Mouse (Mus musculus): ENCODE results near the gene Cfl1. TPM values are rescaled to one million over a fixed set of nuclear protein-coding genes. Genes with fewer than 3 reads are reported as not detected.

Cfl1 gene
- polyA plus RNA-seq, 1 experiment from 2014 or later: 3,233 TPM

Other genes with a start within 250 kb of the Cfl1 start
- gene Pacs1, start 217.3 kb upstream of the Cfl1 start, polyA plus RNA-seq (2015; fragmentation: Nextera tagmentation; extraction: Ambion mirVana): 47.6 and 51.0 TPM in 2 replicates
- gene Sf3b2, start 195.0 kb upstream of the Cfl1 start, polyA plus RNA-seq (2015; fragmentation: Nextera tagmentation; extraction: Ambion mirVana): 300 and 331 TPM in 2 replicates
- gene Gal3st3, start 192.1 kb upstream of the Cfl1 start, polyA plus RNA-seq (2015; fragmentation: Nextera tagmentation; extraction: Ambion mirVana): 37.8 and 42.0 TPM in 2 replicates
- gene Catsper1, start 154.7 kb upstream of the Cfl1 start, polyA plus RNA-seq (2015; fragmentation: Nextera tagmentation; extraction: Ambion mirVana): not detected in 2 replicates
- gene Cst6, start 140.9 kb upstream of the Cfl1 start, polyA plus RNA-seq (2015; fragmentation: Nextera tagmentation; extraction: Ambion mirVana): 8.0 and 10.0 TPM in 2 replicates
- gene Eif1ad, start 123.7 kb upstream of the Cfl1 start, polyA plus RNA-seq (2015; fragmentation: Nextera tagmentation; extraction: Ambion mirVana): 42.6 and 42.8 TPM in 2 replicates
- gene Banf1, start 123.3 kb upstream of the Cfl1 start, polyA plus RNA-seq (2015; fragmentation: Nextera tagmentation; extraction: Ambion mirVana): 312 and 353 TPM in 2 replicates
- gene Sart1, start 101.8 kb upstream of the Cfl1 start, polyA plus RNA-seq (2015; fragmentation: Nextera tagmentation; extraction: Ambion mirVana): 66.5 and 72.8 TPM in 2 replicates
- 0.59 TPM in 1 of 2 replicates, not detected in the other for gene Tsga10ip, start 87.9 kb upstream of the Cfl1 start, polyA plus RNA-seq (2015; fragmentation: Nextera tagmentation; extraction: Ambion mirVana)
- gene Drap1, start 65.5 kb upstream of the Cfl1 start, polyA plus RNA-seq (2015; fragmentation: Nextera tagmentation; extraction: Ambion mirVana): 300 and 329 TPM in 2 replicates
- gene AI837181, start 65.3 kb upstream of the Cfl1 start, polyA plus RNA-seq (2015; fragmentation: Nextera tagmentation; extraction: Ambion mirVana): 84.7 and 87.3 TPM in 2 replicates
- gene Fosl1, start 42.9 kb upstream of the Cfl1 start, polyA plus RNA-seq (2015; fragmentation: Nextera tagmentation; extraction: Ambion mirVana): 0.45 TPM in 1 of 2 replicates, not detected in the other
- gene Ccdc85b, start 32.6 kb upstream of the Cfl1 start, polyA plus RNA-seq (2015; fragmentation: Nextera tagmentation; extraction: Ambion mirVana): 12.6 and 15.0 TPM in 2 replicates
- gene Fibp, start 29.8 kb upstream of the Cfl1 start, polyA plus RNA-seq (2015; fragmentation: Nextera tagmentation; extraction: Ambion mirVana): 151 and 154 TPM in 2 replicates
- 4.5 and 9.0 TPM in 2 replicates for gene Ctsw, start 21.9 kb upstream of the Cfl1 start, polyA plus RNA-seq (2015; fragmentation: Nextera tagmentation; extraction: Ambion mirVana)
- 54.0 and 62.6 TPM in 2 replicates for gene Efemp2, start 16.5 kb upstream of the Cfl1 start, polyA plus RNA-seq (2015; fragmentation: Nextera tagmentation; extraction: Ambion mirVana)
- 48.0 and 48.4 TPM in 2 replicates for gene Mus81, start 2.1 kb upstream of the Cfl1 start, polyA plus RNA-seq (2015; fragmentation: Nextera tagmentation; extraction: Ambion mirVana)
- gene 1700020D05Rik, start 13.3 kb downstream of the Cfl1 start, polyA plus RNA-seq (2015; fragmentation: Nextera tagmentation; extraction: Ambion mirVana): 0.20 and 0.42 TPM in 2 replicates
- gene Snx32, start 20.1 kb downstream of the Cfl1 start, polyA plus RNA-seq (2015; fragmentation: Nextera tagmentation; extraction: Ambion mirVana): 82.1 and 103 TPM in 2 replicates
- gene Ovol1, start 70.2 kb downstream of the Cfl1 start, polyA plus RNA-seq (2015; fragmentation: Nextera tagmentation; extraction: Ambion mirVana): 0.06 and 2.0 TPM in 2 replicates
- 2.7 and 4.7 TPM in 2 replicates for gene Ap5b1, start 77.6 kb downstream of the Cfl1 start, polyA plus RNA-seq (2015; fragmentation: Nextera tagmentation; extraction: Ambion mirVana)
- gene Rnaseh2c, start 111.4 kb downstream of the Cfl1 start, polyA plus RNA-seq (2015; fragmentation: Nextera tagmentation; extraction: Ambion mirVana): 68.2 and 81.5 TPM in 2 replicates
- 64.9 and 66.2 TPM in 2 replicates for gene Kat5, start 119.8 kb downstream of the Cfl1 start, polyA plus RNA-seq (2015; fragmentation: Nextera tagmentation; extraction: Ambion mirVana)
- 31.6 and 39.2 TPM in 2 replicates for gene Rela, start 147.0 kb downstream of the Cfl1 start, polyA plus RNA-seq (2015; fragmentation: Nextera tagmentation; extraction: Ambion mirVana)
- 19.1 and 21.7 TPM in 2 replicates for gene Sipa1, start 173.3 kb downstream of the Cfl1 start, polyA plus RNA-seq (2015; fragmentation: Nextera tagmentation; extraction: Ambion mirVana)
- gene Map3k11, start 198.3 kb downstream of the Cfl1 start, polyA plus RNA-seq (2015; fragmentation: Nextera tagmentation; extraction: Ambion mirVana): 12.7 and 18.3 TPM in 2 replicates
- 21.0 and 23.4 TPM in 2 replicates for gene Pcnx3, start 198.5 kb downstream of the Cfl1 start, polyA plus RNA-seq (2015; fragmentation: Nextera tagmentation; extraction: Ambion mirVana)
- 0.35 and 0.45 TPM in 2 replicates for gene Kcnk7, start 213.9 kb downstream of the Cfl1 start, polyA plus RNA-seq (2015; fragmentation: Nextera tagmentation; extraction: Ambion mirVana)
- 15.9 and 18.6 TPM in 2 replicates for gene Ehbp1l1, start 235.9 kb downstream of the Cfl1 start, polyA plus RNA-seq (2015; fragmentation: Nextera tagmentation; extraction: Ambion mirVana)
- gene Fam89b, start 239.2 kb downstream of the Cfl1 start, polyA plus RNA-seq (2015; fragmentation: Nextera tagmentation; extraction: Ambion mirVana): 122 and 138 TPM in 2 replicates